ENCODE assay signal across 9 mouse cellular contexts in genomic region chr6:136875670-136876069, GRCm38 (mm10). TPM values are rescaled to one million over a fixed set of nuclear protein-coding genes. Genes with fewer than 3 reads are reported as not detected.
DNase-seq lines count a peak whose midpoint lies in the region; ATAC-seq and TF ChIP-seq lines count a peak whose summit lies in the region.
"Had no signal": no experiment of that assay in that cellular context is flagged by ENCODE, and none has a peak within 500 bp of the region (broad histone marks: within the 10 kb centered on the region; RNA-seq: fewer than 3 reads in every experiment).

Gene Mgp, minus strand, starts transcription at chr6:136875823.

- H3K9me3 ChIP-seq in midbrain, embryonic 15.5 days: no peaks in the 10 kb centered on the region
- H3K9me3 ChIP-seq in midbrain, embryonic 13.5 days: no peaks in the 10 kb centered on the region
- no peaks in the 10 kb centered on the region for H3K9me3 ChIP-seq in embryonic facial prominence, embryonic 13.5 days
- no peaks in the 10 kb centered on the region for H3K9me3 ChIP-seq in heart, embryonic 14.5 days (ENCODE audit: control insufficient read depth, low read length)

- H3K9ac ChIP-seq in midbrain, embryonic 15.5 days: no peak within 1 kb of the TSS
- no peak within 1 kb of the TSS for H3K9ac ChIP-seq in midbrain, embryonic 13.5 days (replicated peaks)
- peak within 1 kb of the TSS; percentile 67 for H3K9ac ChIP-seq in embryonic facial prominence, embryonic 13.5 days
- peak within 1 kb of the TSS; percentile 67 for H3K9ac ChIP-seq in heart, embryonic 14.5 days (ENCODE audit: low read length)

- no peak within 1 kb of the TSS for H3K4me2 ChIP-seq in midbrain, embryonic 15.5 days
- H3K4me2 ChIP-seq in midbrain, embryonic 13.5 days (replicated peaks): no peak within 1 kb of the TSS
- H3K4me2 ChIP-seq in embryonic facial prominence, embryonic 13.5 days: peak within 1 kb of the TSS; percentile 53
- peak within 1 kb of the TSS; percentile 58 for H3K4me2 ChIP-seq in heart, embryonic 14.5 days (ENCODE audit: low read length)
- peak within 1 kb of the TSS; percentile 64 for H3K4me2 ChIP-seq in myocyte (ENCODE audit: low read depth)

- DNase-seq in left cerebral cortex, adult 18-20 months (ENCODE audit: low spot score in 2 of 2): peak; percentile 63 to 72
- DNase-seq in adipocyte (ENCODE audit: low spot score): no peak
- DNase-seq in spleen, adult 18-20 months: no peak

- no peak for ATAC-seq in midbrain, embryonic 15.5 days (replicated peaks)
- no peak for ATAC-seq in midbrain, embryonic 13.5 days
- ATAC-seq in embryonic facial prominence, embryonic 13.5 days (ENCODE audit: insufficient number of reproducible peaks, insufficient read depth, low FRiP score, low TSS enrichment, low read depth): peak; percentile 82
- peak; percentile 72 for ATAC-seq in heart, embryonic 14.5 days (ENCODE audit: insufficient number of reproducible peaks, insufficient read depth, low FRiP score, low read depth)

- no peaks in the 10 kb centered on the region for H3K36me3 ChIP-seq in midbrain, embryonic 15.5 days (replicated peaks)
- H3K36me3 ChIP-seq in midbrain, embryonic 13.5 days: no peaks in the 10 kb centered on the region
- 0 out of 2 replicates have a peak, but pooled peaks cover 3% of the 10 kb centered on the region for H3K36me3 ChIP-seq in embryonic facial prominence, embryonic 13.5 days
- peaks cover 7% of the 10 kb centered on the region; the same call in 1 of the 2 replicates for H3K36me3 ChIP-seq in heart, embryonic 14.5 days (ENCODE audit: control insufficient read depth, insufficient read depth, low read length)
- H3K36me3 ChIP-seq in myocyte (ENCODE audit: control insufficient read depth, insufficient read depth): no peaks in the 10 kb centered on the region

- no peaks in the 10 kb centered on the region for H3K79me2 ChIP-seq in myocyte (ENCODE audit: control insufficient read depth, insufficient read depth)

- H3K4me1 ChIP-seq in midbrain, embryonic 15.5 days: no peaks in the 10 kb centered on the region; the same call in 1 of the 2 replicates
- 0 out of 2 replicates have a peak, but pooled peaks cover 3% of the 10 kb centered on the region for H3K4me1 ChIP-seq in midbrain, embryonic 13.5 days (replicated peaks)
- peaks cover 27% of the 10 kb centered on the region for H3K4me1 ChIP-seq in embryonic facial prominence, embryonic 13.5 days
- H3K4me1 ChIP-seq in heart, embryonic 14.5 days (ENCODE audit: control insufficient read depth in 2 of 2, insufficient read depth in 2 of 2, low read length in 2 of 2): peaks cover 9 to 17% of the 10 kb centered on the region in 2 experiments

- WGBS in midbrain, embryonic 15.5 days: 57% methylated on average over 9 of the region's 9 CpGs
- WGBS in midbrain, embryonic 13.5 days: 65% methylated on average over 9 of the region's 9 CpGs
- 21% methylated on average over 9 of the region's 9 CpGs for WGBS in embryonic facial prominence, embryonic 13.5 days
- 19% methylated on average over 9 of the region's 9 CpGs for WGBS in heart, embryonic 14.5 days

- no peak within 1 kb of the TSS for H3K4me3 ChIP-seq in midbrain, embryonic 15.5 days
- H3K4me3 ChIP-seq in midbrain, embryonic 13.5 days (replicated peaks): no peak within 1 kb of the TSS
- H3K4me3 ChIP-seq in embryonic facial prominence, embryonic 13.5 days: peak within 1 kb of the TSS; percentile 42
- peak within 1 kb of the TSS; percentile 37 to 51 for H3K4me3 ChIP-seq in heart, embryonic 14.5 days (ENCODE audit: control insufficient read depth in 1 of 2, insufficient read depth in 1 of 2, low read depth in 1 of 2, low read length in 2 of 2)
- peak within 1 kb of the TSS; percentile 5 for H3K4me3 ChIP-seq in myocyte

- H3K27me3 ChIP-seq in midbrain, embryonic 15.5 days (replicated peaks): no peaks in the 10 kb centered on the region
- H3K27me3 ChIP-seq in midbrain, embryonic 13.5 days: no peaks in the 10 kb centered on the region
- no peaks in the 10 kb centered on the region for H3K27me3 ChIP-seq in embryonic facial prominence, embryonic 13.5 days
- H3K27me3 ChIP-seq in heart, embryonic 14.5 days (ENCODE audit: control insufficient read depth, insufficient read depth, low read length): no peaks in the 10 kb centered on the region
- H3K27me3 ChIP-seq in myocyte (ENCODE audit: control insufficient read depth, insufficient read depth, insufficient read length): no peaks in the 10 kb centered on the region

- TF ChIP-seq POLR2A in myocyte (IDR thresholded peaks at IDR 0.05; ENCODE audit: insufficient read length, low read depth): peak; percentile 51

- H3ac ChIP-seq in myocyte (ENCODE audit: control insufficient read depth, insufficient read length): no peak within 1 kb of the TSS

- H3K27ac ChIP-seq in midbrain, embryonic 15.5 days: no peak within 1 kb of the TSS
- H3K27ac ChIP-seq in midbrain, embryonic 13.5 days: no peak within 1 kb of the TSS
- H3K27ac ChIP-seq in embryonic facial prominence, embryonic 13.5 days: peak within 1 kb of the TSS; percentile 86
- H3K27ac ChIP-seq in heart, embryonic 14.5 days (replicated peaks in 1 of 2; ENCODE audit: control insufficient read depth in 1 of 2, insufficient read depth in 1 of 2, low read depth in 2 of 2, low read length in 2 of 2): peak within 1 kb of the TSS; percentile 66 to 68
- H3K27ac ChIP-seq: macrophage had no signal

TF ChIP-seq in myocyte, 11 proteins besides CTCF, POLR2A, EP300 and RAD21:
- TF ChIP-seq POLR2AphosphoS2 (IDR thresholded peaks at IDR 0.05; ENCODE audit: insufficient read length, low read depth): no peak
- TF ChIP-seq MYOG (IDR thresholded peaks at IDR 0.05; ENCODE audit: control insufficient read depth in 1 of 3, insufficient read depth in 1 of 3, insufficient read length in 2 of 3, low read depth in 2 of 3): no peak
- TF ChIP-seq MYOD1 (IDR thresholded peaks at IDR 0.05; ENCODE audit: control insufficient read depth in 1 of 3, insufficient read length in 2 of 3, low read depth in 2 of 3): no peak
- no peak for TF ChIP-seq TCF12 (IDR thresholded peaks at IDR 0.05; ENCODE audit: insufficient read depth, poor library complexity, severe bottlenecking)
- TF ChIP-seq MAX (IDR thresholded peaks at IDR 0.05; ENCODE audit: low read depth): no peak
- TF ChIP-seq REST (IDR thresholded peaks at IDR 0.05; ENCODE audit: insufficient read depth, insufficient read length): no peak
- TF ChIP-seq E2F4 (IDR thresholded peaks at IDR 0.05; ENCODE audit: insufficient read depth): no peak
- no peak for TF ChIP-seq CEBPB (IDR thresholded peaks at IDR 0.05; ENCODE audit: insufficient read depth, poor library complexity, severe bottlenecking)
- TF ChIP-seq SRF (IDR thresholded peaks at IDR 0.05; ENCODE audit: control insufficient read depth, insufficient read length, low read depth): no peak
- no peak for TF ChIP-seq TCF3 (IDR thresholded peaks at IDR 0.05; ENCODE audit: insufficient read length, low read depth)
- TF ChIP-seq USF1 (IDR thresholded peaks at IDR 0.05; ENCODE audit: low read depth): no peak

RNA-seq across cellular contexts. Expression of gene Mgp, which starts in this region (rescaled TPM):
- polyA plus RNA-seq in midbrain, embryonic 15.5 days (2015; fragmentation: Nextera tagmentation; extraction: Ambion mirVana): 14.8 and 15.4 TPM in 2 replicates
- polyA plus RNA-seq in midbrain, embryonic 13.5 days (2015; fragmentation: Nextera tagmentation; extraction: Ambion mirVana): 2.7 TPM in 2 replicates
- 101 and 192 TPM in 2 replicates for polyA plus RNA-seq in embryonic facial prominence, embryonic 13.5 days (2015; fragmentation: Nextera tagmentation; extraction: Ambion mirVana)
- 457 and 563 TPM in 2 replicates for polyA plus RNA-seq in heart, embryonic 14.5 days (2014; fragmentation: Nextera tagmentation; extraction: Ambion mirVana)
- 10 to 100 TPM; 43.3 to 51.2 TPM for total RNA-seq in left cerebral cortex, adult 18-20 months (2021)
- polyA plus RNA-seq in myocyte (2012; fragmentation: generic; extraction: Trizol): 132 TPM
- polyA plus RNA-seq: macrophage had no signal

Comparison
In these comparisons a context has a peak if more than half of its experiments do, and no peak if none do; other contexts are left out.
1. ATAC-seq: peak in embryonic facial prominence, embryonic 13.5 days (single experiment) and heart, embryonic 14.5 days (single experiment); none in midbrain, embryonic 15.5 days (single experiment) and midbrain, embryonic 13.5 days (single experiment).
2. H3K27ac ChIP-seq: peak in embryonic facial prominence, embryonic 13.5 days (single experiment) and heart, embryonic 14.5 days (2 of 2); none in midbrain, embryonic 15.5 days (single experiment) and midbrain, embryonic 13.5 days (single experiment).
3. H3K4me2 ChIP-seq: peak in embryonic facial prominence, embryonic 13.5 days (single experiment), heart, embryonic 14.5 days (single experiment) and myocyte (single experiment); none in midbrain, embryonic 15.5 days (single experiment) and midbrain, embryonic 13.5 days (single experiment).
4. H3K4me3 ChIP-seq: peak in embryonic facial prominence, embryonic 13.5 days (single experiment), heart, embryonic 14.5 days (2 of 2) and myocyte (single experiment); none in midbrain, embryonic 15.5 days (single experiment) and midbrain, embryonic 13.5 days (single experiment).
5. H3K9ac ChIP-seq: peak in embryonic facial prominence, embryonic 13.5 days (single experiment) and heart, embryonic 14.5 days (single experiment); none in midbrain, embryonic 15.5 days (single experiment) and midbrain, embryonic 13.5 days (single experiment).
6. DNase-seq: peak in left cerebral cortex, adult 18-20 months (2 of 2); none in adipocyte (single experiment) and spleen, adult 18-20 months (0 of 2).